25 mouse cellular contexts compared by ENCODE assay signal in the genomic region with DNA sequence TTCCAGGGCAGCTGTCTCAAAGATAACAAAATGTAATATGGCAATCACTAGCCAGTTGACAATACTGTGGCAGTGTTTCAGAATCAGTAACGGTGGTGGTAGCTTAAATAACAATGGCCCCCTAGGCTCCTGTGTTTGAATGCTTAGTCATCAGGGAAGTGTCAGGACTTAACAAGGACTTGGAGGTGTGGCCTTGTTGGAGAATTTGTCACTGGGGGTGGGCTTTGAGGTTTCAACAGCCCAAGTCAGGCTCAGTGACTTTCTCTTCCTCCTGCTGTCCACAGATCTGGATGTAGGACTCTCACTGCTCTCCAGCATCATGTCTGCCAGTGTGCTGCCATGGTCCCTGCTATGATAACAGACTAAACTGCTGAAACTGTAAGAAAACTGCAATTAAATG. TPM values are rescaled to one million over a fixed set of nuclear protein-coding genes. Genes with fewer than 3 reads are reported as not detected.
DNase-seq lines count a peak whose midpoint lies in the region; ATAC-seq lines count a peak whose summit lies in the region.
"Had no signal": no experiment of that assay in that cellular context is flagged by ENCODE, and none has a peak within 500 bp of the region (broad histone marks: within the 10 kb centered on the region; RNA-seq: fewer than 3 reads in every experiment).

No protein-coding gene starts in this region.

- DNase-seq in ES-CJ7 (ENCODE audit: low read depth, low spot score) (peak; percentile 77), WW6 (ENCODE audit: low read depth, low spot score) (peak; percentile 24)
- no peak for DNase-seq in cerebellum, postnatal 14 days
- DNase-seq in gastrocnemius, postnatal 25 days = no peak
- no peak for DNase-seq in gastrocnemius, postnatal 36 days
- DNase-seq: adrenal gland, postnatal 25 days; B cell, adult 2 months; cerebellum, adult 18-20 months; cerebellum, postnatal 10 days; embryo, embryonic 11 days; heart, adult 2 months; kidney, adult 2 months had no signal

- H3K27ac ChIP-seq in intestine, embryonic 16.5 days (ENCODE audit: low read length) = no peak overlapping the region
- H3K27ac ChIP-seq in intestine, embryonic 15.5 days = no peak overlapping the region
- H3K27ac ChIP-seq: embryonic facial prominence, embryonic 15.5 days; forebrain, embryonic 10.5 days; heart, adult 2 months; hindbrain, embryonic 12.5 days had no signal

- H3K4me3 ChIP-seq in intestine, embryonic 16.5 days (ENCODE audit: low read length) = no peak overlapping the region
- H3K4me3 ChIP-seq in intestine, embryonic 15.5 days (replicated peaks) = no peak overlapping the region
- H3K4me3 ChIP-seq: embryonic facial prominence, embryonic 15.5 days; erythroblast, embryonic 14.5 days; forebrain, embryonic 10.5 days; heart, adult 2 months; heart, embryonic 12.5 days; hindbrain, embryonic 12.5 days had no signal

- 61% methylated on average over 1 of the region's 1 CpGs for WGBS in intestine, embryonic 16.5 days
- WGBS in intestine, embryonic 15.5 days = 61% methylated on average over 1 of the region's 1 CpGs

- H3K9ac ChIP-seq in intestine, embryonic 16.5 days (ENCODE audit: low read depth, low read length) = no peak overlapping the region
- no peak overlapping the region for H3K9ac ChIP-seq in intestine, embryonic 15.5 days
- H3K9ac ChIP-seq: embryonic facial prominence, embryonic 15.5 days; heart, embryonic 12.5 days; hindbrain, embryonic 12.5 days had no signal

- intact Hi-C loops in gastrocnemius, postnatal 36 days (cut with DNase I) = no loop called here

- no peaks in the 10 kb centered on the region for H3K9me3 ChIP-seq in intestine, embryonic 16.5 days (ENCODE audit: control insufficient read depth, low read length)
- H3K9me3 ChIP-seq in intestine, embryonic 15.5 days = no peaks in the 10 kb centered on the region
- H3K9me3 ChIP-seq: embryonic facial prominence, embryonic 15.5 days; forebrain, embryonic 10.5 days; heart, embryonic 12.5 days; hindbrain, embryonic 12.5 days had no signal

- peaks cover 4% of the 10 kb centered on the region; the same call in 1 of the 2 replicates for H3K4me1 ChIP-seq in intestine, embryonic 16.5 days (ENCODE audit: control insufficient read depth, insufficient read depth, low read length)
- H3K4me1 ChIP-seq in intestine, embryonic 15.5 days (replicated peaks) = no peaks in the 10 kb centered on the region
- H3K4me1 ChIP-seq: embryonic facial prominence, embryonic 15.5 days; heart, embryonic 12.5 days; hindbrain, embryonic 12.5 days had no signal

- 0 out of 2 replicates have a peak, but pooled peaks have one; percentile 23 for ATAC-seq in intestine, embryonic 16.5 days
- ATAC-seq in intestine, embryonic 15.5 days = no peak
- ATAC-seq: activated CD4-positive, CD25-positive, alpha-beta regulatory T cell, adult 4 months; CD4-positive, CD25-positive, alpha-beta regulatory T cell, adult 4 months; forebrain, embryonic 14.5 days; hindbrain, embryonic 16.5 days; inflammation-experienced regulatory T-cells, adult 6 months had no signal

- peaks cover 10% of the 10 kb centered on the region; the same call in 1 of the 2 replicates for H3K36me3 ChIP-seq in intestine, embryonic 16.5 days (ENCODE audit: control insufficient read depth, insufficient read depth, low read length)
- 0 out of 2 replicates have a peak, but pooled peaks cover 8% of the 10 kb centered on the region for H3K36me3 ChIP-seq in intestine, embryonic 15.5 days

- no peak overlapping the region for H3K4me2 ChIP-seq in intestine, embryonic 16.5 days (ENCODE audit: low read depth, low read length)
- H3K4me2 ChIP-seq in intestine, embryonic 15.5 days (replicated peaks) = no peak overlapping the region
- H3K4me2 ChIP-seq: embryonic facial prominence, embryonic 15.5 days; heart, embryonic 12.5 days; hindbrain, embryonic 12.5 days had no signal

- no peaks in the 10 kb centered on the region for H3K27me3 ChIP-seq in intestine, embryonic 16.5 days (replicated peaks; ENCODE audit: control insufficient read depth, insufficient read depth, low read length)
- H3K27me3 ChIP-seq in intestine, embryonic 15.5 days (replicated peaks) = no peaks in the 10 kb centered on the region
- H3K27me3 ChIP-seq: embryonic facial prominence, embryonic 15.5 days; heart, embryonic 12.5 days; hindbrain, embryonic 12.5 days had no signal

RNA-seq across cellular contexts. Expression of gene Tmem171, which starts 27.7 kb away (rescaled TPM):
- 36.4 and 43.2 TPM in 2 replicates for polyA plus RNA-seq in intestine, embryonic 16.5 days (2015; fragmentation: Nextera tagmentation; extraction: Ambion mirVana)
- polyA plus RNA-seq in intestine, embryonic 15.5 days (2015; fragmentation: Nextera tagmentation; extraction: Ambion mirVana) = 28.9 and 31.8 TPM in 2 replicates
- 1 to 10 TPM in 1 of 2 experiments, not detected in 1; 3.4 TPM for total RNA-seq in gastrocnemius, postnatal 25 days (2021)
- under 1 TPM; 0.37 to 0.71 TPM for total RNA-seq in gastrocnemius, postnatal 36 days (2021)
- total RNA-seq: adrenal gland, postnatal 25 days had no signal
- polyA plus RNA-seq: CD4-positive, CD25-positive, alpha-beta regulatory T cell, adult 4 months; embryonic facial prominence, embryonic 11.5 days; erythroblast, embryonic 14.5 days; forebrain, embryonic 10.5 days; forebrain, embryonic 14.5 days had no signal

Comparison
In these comparisons a context has a peak if more than half of its experiments do, and no peak if none do; other contexts are left out.
1. DNase-seq: peak in ES-CJ7 (single experiment) and WW6 (single experiment); none in cerebellum, postnatal 14 days (0 of 2), gastrocnemius, postnatal 25 days (single experiment) and gastrocnemius, postnatal 36 days (0 of 2).